Mouse (Mus musculus): ENCODE data around the gene Ccdc78.
"Not testable (repeated sequence)": the region's sequence is repeated elsewhere in the genome, so short reads cannot be mapped to it uniquely, and the experiment has no call there.

Ccdc78 gene

GRCm38 (mm10) chr17:25786280-25786679 is at the start of gene Ccdc78:
TSS of gene Ccdc78 (plus strand) at chr17:25786580.
- no peak for DNase-seq (ENCODE audit: low read depth, low spot score)

- DNase-seq (ENCODE audit: low read depth, low spot score), result no peak
Measured at GRCm38 (mm10) chr17:25738861-25739260, 47.5 kb upstream of the Ccdc78 start.

- not testable (repeated sequence) for DNase-seq (ENCODE audit: low read depth, low spot score)
Measured at GRCm38 (mm10) chr17:25741471-25741870, 44.9 kb upstream of the Ccdc78 start.

GRCm38 (mm10) chr17:25743831-25744230 is 42.5 kb upstream of the Ccdc78 start:
- no peak for DNase-seq (ENCODE audit: low read depth, low spot score)

- no peak for DNase-seq (ENCODE audit: low read depth, low spot score)
Measured at GRCm38 (mm10) chr17:25744311-25744710, 42.1 kb upstream of the Ccdc78 start.

GRCm38 (mm10) chr17:25748238-25748637 is 38.1 kb upstream of the Ccdc78 start:
- DNase-seq (ENCODE audit: low read depth, low spot score), result no peak

GRCm38 (mm10) chr17:25749314-25749713 is 37.1 kb upstream of the Ccdc78 start:
- DNase-seq (ENCODE audit: low read depth, low spot score), result no peak

- DNase-seq (ENCODE audit: low read depth, low spot score), result no peak
Measured at GRCm38 (mm10) chr17:25751446-25751845, 34.9 kb upstream of the Ccdc78 start.

GRCm38 (mm10) chr17:25754241-25754640 is 32.1 kb upstream of the Ccdc78 start, which contains the start of gene Msln:
TSS of gene Msln (minus strand) at chr17:25754378.
- DNase-seq (ENCODE audit: low read depth, low spot score), result no peak

- DNase-seq (ENCODE audit: low read depth, low spot score), result no peak
Measured at GRCm38 (mm10) chr17:25755086-25755485, 31.3 kb upstream of the Ccdc78 start.

- DNase-seq (ENCODE audit: low read depth, low spot score), result no peak
Measured at GRCm38 (mm10) chr17:25755627-25756377, 30.6 kb upstream of the Ccdc78 start.

GRCm38 (mm10) chr17:25756378-25757242 is 29.8 kb upstream of the Ccdc78 start:
- no peak for DNase-seq (ENCODE audit: low read depth, low spot score)

GRCm38 (mm10) chr17:25757691-25758090 is 28.7 kb upstream of the Ccdc78 start:
- DNase-seq (ENCODE audit: low read depth, low spot score), result no peak

GRCm38 (mm10) chr17:25760148-25760547 is 26.2 kb upstream of the Ccdc78 start:
- DNase-seq (ENCODE audit: low read depth, low spot score), result no peak

- DNase-seq (ENCODE audit: low read depth, low spot score), result no peak
Measured at GRCm38 (mm10) chr17:25761561-25761970, 24.8 kb upstream of the Ccdc78 start.

GRCm38 (mm10) chr17:25762591-25762990 is 23.8 kb upstream of the Ccdc78 start:
- DNase-seq (ENCODE audit: low read depth, low spot score), result no peak

- no peak for DNase-seq (ENCODE audit: low read depth, low spot score)
Measured at GRCm38 (mm10) chr17:25765886-25766285, 20.5 kb upstream of the Ccdc78 start.

- DNase-seq (ENCODE audit: low read depth, low spot score), result no peak
Measured at GRCm38 (mm10) chr17:25769331-25769730, 17.0 kb upstream of the Ccdc78 start.

GRCm38 (mm10) chr17:25773549-25774120 is 12.7 kb upstream of the Ccdc78 start, which contains the start of gene Narfl:
TSS of gene Narfl (plus strand) at chr17:25773776.
- peak; percentile 98 for DNase-seq (ENCODE audit: low read depth, low spot score)

GRCm38 (mm10) chr17:25775318-25776062 is 10.9 kb upstream of the Ccdc78 start:
- no peak for DNase-seq (ENCODE audit: low read depth, low spot score)

- no peak for DNase-seq (ENCODE audit: low read depth, low spot score)
Measured at GRCm38 (mm10) chr17:25777948-25778347, 8.4 kb upstream of the Ccdc78 start.
